Mouse (Mus musculus): ENCODE measurements at regions not wholly inside any gene's neighbourhood (a gene's known extent, or its start where the extent isn't known, plus 50 kb on each side); places are given as distances from the start of the nearest gene placed in this dataset.

GRCm38 (mm10) chr14:105377035-105377621 lies 118.8 kb downstream of the Ndfip2 start:
- intact Hi-C loops (cut with DNase I), result no loop called here
- no peak for DNase-seq

GRCm38 (mm10) chr14:105369637-105370435 lies 111.5 kb downstream of the Ndfip2 start:
- DNase-seq, result no peak
- intact Hi-C loops (cut with DNase I), result no loop called here

- DNase-seq, result peak; percentile 50 to 59
- intact Hi-C loops (cut with DNase I), result no loop called here
These were observed 102.2 kb downstream of the Ndfip2 start for GRCm38 (mm10) chr14:105360530-105360929.

GRCm38 (mm10) chr14:105359829-105360228 lies 101.5 kb downstream of the Ndfip2 start:
- no peak for DNase-seq
- intact Hi-C loops (cut with DNase I), result no loop called here

Small RNAs in the stretch of these regions (microRNA-seq; reads per million reads assigned to microRNA genes)
- gene Gm22406, result 0 reads per million in 2 experiments
- gene Mir6390, result 0 reads per million in 2 experiments

Data from gastrocnemius, postnatal 36 days (tissue).